Mouse (Mus musculus) heart, postnatal 0 days (tissue): ENCODE data around the gene Pilrb2.

Source experiments
- CTCF ChIP-seq: IDR thresholded peaks from 2 replicates; pipeline ENCODE4 v1.5.1; 2016; ENCODE audit warnings: antibody characterized with exemption, control low read depth, low read depth
- EP300 ChIP-seq: IDR thresholded peaks from 2 replicates; pipeline ENCODE4 v1.6.1; 2016; ENCODE audit warnings: antibody characterized with exemption, low read depth

GRCm38 (mm10) chr5:137877860-137878259 is 6.2 kb upstream of the Pilrb2 start:
- peak; percentile 61; the same call in 1 of the 2 replicates for TF ChIP-seq CTCF
- TF ChIP-seq EP300 = no peak
